Mouse (Mus musculus) adrenal gland, postnatal 14 days (tissue): ENCODE results near the gene Srpk2. TPM values are rescaled to one million over a fixed set of nuclear protein-coding genes. Genes with fewer than 3 reads are reported as not detected.
"Not testable (repeated sequence)": the region's sequence is repeated elsewhere in the genome, so short reads cannot be mapped to it uniquely, and the experiment has no call there.

ENCODE experiments used
- DNase-seq: peaks from one replicate; pipeline ENCODE4 v3.0.0; 2021; ENCODE audit warnings: mixed read lengths
- total RNA-seq: library from RNA; stranded (reverse); gene quantifications from 2 replicates; pipeline ENCODE4 v1.2.3, GENCODE M21; 2021

Gene Srpk2
- total RNA-seq, 1 experiment from 2014 or later: 43.1 TPM

DNA sequence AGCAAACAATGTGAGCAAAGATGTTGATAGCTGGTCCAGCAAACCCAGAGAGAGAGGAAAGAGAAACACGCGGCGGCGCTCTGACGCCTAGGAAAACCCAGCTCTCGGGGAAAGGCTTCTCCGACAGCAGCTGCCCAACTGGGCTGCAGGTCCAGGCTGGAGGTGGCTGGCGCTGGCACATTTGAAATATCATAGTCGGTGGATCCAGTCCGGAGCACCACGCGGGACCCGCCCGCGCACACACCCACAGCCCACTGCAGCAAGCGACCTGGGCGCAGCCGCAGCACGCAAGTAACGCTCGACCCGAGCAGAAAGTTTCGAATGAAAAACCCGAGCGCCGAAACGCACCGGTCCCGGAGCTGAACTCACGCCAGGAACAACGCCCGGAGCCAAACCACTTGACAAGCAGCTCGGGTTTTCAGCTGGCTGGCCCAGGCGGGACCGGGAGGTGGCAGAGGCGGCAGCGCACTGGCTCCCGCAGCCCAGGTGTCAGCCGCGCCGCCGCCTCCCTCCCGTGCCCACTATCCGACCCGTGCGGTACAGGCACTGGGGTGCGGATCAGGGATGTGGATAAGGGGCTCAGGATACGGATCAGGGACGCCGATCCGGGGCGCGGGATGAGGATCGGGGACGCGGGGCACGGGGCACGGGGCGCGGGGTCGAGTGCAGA is 9.5 kb downstream of the Srpk2 start:
- peak; percentile 83 for DNase-seq

DNA sequence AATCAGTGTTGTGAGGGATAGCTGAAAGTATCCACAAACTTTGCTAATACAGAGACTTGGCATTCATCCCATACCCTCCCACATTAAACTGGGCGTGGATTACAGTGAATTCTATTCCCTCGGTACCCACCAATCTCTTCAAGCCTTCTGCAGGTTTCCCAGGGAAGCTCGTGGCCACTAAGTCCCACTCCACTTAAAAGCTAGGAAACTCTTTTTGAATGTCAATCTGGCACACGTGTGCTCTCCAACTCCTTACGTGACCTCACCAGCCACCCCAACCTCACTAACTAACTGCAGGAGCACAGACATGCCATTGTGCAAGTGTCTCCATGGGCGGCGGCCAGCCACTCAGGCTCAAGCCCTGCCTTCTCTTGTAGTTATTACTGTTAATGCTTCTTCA is 12.3 kb downstream of the Srpk2 start:
- peak; percentile 62 for DNase-seq

DNA sequence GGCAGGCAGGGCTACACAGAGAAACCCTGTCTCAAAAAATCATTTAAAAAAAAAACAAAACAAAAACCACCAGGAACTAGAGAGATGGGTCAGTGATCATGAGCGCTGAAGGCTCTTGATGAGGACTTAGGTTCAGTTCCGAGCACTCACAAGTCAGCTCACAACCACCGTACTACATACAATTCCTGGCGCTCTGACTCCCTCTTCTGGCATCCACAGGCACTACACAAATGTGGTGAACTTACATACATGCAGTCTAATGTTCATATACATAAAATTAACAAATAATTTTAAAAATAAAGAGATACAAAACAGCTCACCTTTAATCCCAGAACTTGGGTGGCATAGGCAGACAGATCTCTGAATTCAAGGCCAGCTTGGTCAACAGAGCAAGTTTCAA is 13.5 kb downstream of the Srpk2 start:
- DNase-seq: no peak

DNA sequence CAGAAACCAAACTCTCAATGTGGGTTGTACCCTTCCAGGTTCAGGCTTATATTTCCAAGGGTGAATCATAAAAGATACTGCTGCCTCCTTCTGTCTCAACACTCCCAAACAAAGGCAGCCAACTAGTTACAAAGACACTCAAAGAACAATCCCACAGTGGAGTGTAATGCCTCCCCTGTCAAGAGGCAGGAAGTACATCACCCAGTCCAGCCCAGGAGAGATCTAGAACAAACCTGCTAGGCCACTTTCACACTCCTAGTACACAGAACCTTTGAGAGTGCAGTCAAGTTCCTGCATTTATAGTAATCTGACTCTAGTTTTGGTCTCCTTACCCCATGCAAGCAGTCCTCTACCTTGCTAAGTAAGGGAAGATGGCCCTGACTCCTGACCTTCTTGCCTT is 18.5 kb downstream of the Srpk2 start:
- no peak for DNase-seq

DNA sequence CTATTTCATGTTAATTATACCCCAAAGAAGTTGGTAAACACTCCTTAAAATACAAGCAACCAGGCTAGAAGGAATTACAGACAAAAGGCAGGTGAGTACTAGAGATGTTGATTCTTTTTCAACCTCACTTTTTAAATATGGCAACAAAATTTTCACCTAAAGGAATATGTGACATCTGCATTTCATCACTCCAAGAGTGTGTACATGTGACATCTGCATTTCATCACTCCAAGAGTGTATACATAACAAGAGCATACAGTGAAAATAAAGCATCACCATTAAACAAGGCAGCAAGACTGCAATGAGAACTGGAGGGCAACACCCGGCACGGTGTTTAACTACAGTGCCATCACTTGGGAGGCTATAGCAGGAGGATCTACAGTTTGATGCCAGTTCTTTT is 23.2 kb downstream of the Srpk2 start:
- DNase-seq: no peak

DNA sequence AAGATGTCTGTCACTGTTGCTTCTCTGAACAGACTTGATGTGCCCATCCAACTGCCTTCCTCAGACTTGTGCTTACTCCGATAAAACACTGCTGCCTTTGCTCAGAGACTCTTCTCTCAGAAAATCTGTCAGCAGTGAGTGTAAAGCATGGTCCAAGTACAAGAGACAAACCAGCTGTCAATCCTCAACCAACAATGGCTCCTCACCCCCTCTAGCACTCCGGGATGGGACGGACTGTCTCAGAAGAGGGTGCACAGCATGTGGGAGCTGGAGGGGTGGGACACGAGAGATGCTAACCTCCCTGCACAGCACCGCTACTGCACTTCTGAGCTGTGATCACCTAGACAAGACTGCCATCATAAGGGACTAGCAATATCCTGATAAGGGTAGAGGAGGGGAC is 26.4 kb downstream of the Srpk2 start:
- DNase-seq: no peak

DNA sequence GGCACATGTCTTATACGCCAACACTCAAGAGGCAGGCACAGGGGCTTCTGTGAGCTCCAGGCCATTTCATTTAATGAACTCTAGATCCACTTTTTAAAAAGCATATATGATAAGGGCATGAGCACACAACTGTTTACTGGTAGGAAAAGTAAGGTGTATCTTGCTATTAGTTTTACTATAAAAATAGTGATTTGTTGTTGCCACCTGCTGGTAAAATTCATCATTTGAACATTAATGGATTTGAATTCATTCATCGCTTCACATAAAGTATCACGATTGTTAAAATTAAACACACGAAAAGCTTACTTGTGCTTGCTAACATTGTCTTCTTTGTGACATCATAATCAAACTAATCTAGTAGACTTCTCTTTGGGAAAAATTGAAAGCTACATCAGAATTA is 27.8 kb downstream of the Srpk2 start:
- DNase-seq: no peak

DNA sequence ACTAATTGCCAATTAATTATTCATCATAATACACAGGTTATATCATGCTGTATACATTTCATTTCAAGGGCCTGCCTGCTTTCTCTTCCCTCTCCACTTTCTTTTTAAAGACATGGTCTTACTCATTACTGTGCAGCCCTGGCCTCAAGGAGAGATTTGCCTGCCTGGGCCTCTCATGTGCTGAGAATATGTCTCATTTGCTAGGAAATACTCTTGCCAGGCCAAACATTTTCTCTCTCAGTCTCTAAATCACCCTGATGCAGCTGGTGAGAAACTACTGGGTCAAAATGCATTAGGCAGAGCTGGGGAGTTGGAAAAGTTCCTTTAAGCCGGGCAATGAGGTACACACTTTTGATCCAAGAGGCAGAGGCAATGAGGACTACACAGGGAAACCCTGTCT is 29.4 kb downstream of the Srpk2 start:
- DNase-seq: no peak

DNA sequence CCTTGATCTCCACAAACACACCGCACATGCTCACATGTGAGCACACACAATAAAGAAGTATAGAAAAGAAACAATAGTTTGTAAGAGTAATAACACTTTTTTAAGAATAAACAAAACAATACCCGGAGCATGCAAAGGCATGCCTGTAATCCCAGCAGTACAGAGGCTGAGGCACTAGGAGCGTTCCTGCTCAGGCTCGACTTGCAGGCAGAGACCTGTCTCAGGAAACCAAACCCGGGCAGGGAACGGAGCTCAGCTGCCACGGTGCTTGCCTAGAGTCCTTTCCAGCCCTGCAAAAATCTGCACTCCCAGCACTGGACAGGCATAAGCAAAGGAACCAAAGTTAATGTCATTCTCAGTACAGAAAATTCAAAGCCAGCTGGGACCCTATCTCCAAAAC is 32.1 kb downstream of the Srpk2 start:
- no peak for DNase-seq

DNA sequence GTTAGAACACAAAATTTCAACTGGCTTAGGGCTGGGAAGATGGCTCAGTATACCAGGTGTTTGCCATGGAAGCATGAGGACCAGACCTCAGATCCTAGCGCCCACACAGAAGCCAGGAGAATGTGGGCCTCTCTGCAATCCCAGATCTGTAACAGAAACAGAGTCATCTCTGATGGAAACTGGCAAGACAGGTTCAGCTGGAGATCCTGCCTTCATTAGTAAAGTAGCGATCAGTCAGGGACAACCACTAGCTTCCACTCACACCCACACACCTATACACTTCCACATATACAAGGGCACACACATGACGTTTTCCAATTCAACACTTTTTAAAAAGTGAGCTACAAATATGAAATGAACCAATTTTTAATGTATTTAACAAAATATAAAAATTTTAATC is 32.6 kb downstream of the Srpk2 start:
- no peak for DNase-seq

DNA sequence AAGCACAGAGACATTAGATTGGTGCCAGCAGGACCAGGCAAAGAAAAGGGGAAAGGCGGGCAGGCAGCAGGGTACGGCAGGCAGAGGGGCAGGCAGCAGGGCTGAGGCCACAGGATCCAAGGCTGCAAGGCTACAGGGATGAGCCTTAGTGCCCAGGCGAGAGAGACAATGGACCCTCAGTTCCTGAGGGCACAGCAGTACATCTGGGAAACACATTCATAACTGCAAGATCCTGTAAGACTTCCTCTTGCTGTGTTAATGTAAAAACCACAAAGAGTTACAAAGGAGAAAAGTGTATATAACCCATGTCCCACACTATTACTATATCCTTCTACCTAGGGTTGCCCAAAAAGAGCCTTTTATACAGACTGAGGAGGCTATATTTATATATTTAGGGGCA is 33.9 kb downstream of the Srpk2 start:
- no peak for DNase-seq

DNA sequence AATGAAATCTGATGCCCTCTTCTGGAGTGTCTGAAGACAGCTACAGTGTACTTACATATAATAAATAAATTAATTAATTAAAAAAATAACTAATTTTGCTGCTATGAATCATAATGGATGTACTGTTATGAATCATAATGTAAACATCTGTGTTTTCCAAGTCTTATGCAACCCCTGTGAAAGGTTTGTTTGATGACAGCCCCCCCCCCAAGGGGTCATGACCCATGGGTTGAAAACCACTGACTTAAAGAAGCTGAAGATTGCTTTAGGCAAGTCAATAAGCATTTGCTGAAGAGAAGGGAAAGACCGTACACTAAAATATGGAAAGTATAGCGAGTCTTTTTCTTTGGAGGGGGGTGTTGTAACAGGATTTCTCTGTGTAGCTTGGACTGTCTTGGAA is 35.2 kb downstream of the Srpk2 start:
- no peak for DNase-seq

DNA sequence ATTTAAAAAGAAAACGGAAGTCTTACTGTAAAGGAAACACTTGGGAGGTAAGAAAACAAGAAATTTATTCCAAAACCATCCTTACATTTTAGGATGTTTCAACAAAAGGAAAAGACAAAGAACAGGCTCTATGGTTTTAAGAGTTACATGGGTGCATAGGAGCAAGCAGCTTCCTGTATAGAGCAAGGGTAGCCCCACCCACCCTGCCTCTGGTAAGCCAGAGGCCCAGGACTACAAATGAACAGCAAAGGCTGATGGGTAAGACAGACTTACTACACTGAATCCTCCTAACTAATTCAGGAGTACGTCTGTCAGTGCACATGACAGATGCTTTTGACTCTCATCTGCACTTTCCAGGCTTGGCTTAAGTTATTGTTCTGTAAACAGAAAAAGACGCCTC is 38.7 kb downstream of the Srpk2 start:
- no peak for DNase-seq

DNA sequence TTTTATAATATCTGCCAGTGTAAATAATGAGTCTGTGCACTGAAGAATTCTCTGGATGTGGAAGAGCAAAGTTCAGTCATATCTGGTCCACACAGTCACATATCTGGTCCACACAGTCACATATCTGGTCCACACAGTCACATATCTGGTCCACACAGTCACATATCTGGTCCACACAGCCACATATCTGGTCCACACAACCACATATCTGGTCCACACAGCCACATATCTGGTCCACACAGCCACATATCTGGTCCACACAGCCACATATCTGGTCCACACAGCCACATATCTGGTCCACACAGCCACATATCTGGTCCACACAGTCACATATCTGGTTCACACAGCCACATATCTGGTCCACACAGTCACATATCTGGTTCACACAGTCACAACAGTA is 45.2 kb downstream of the Srpk2 start:
- DNase-seq: not testable (repeated sequence)

DNA sequence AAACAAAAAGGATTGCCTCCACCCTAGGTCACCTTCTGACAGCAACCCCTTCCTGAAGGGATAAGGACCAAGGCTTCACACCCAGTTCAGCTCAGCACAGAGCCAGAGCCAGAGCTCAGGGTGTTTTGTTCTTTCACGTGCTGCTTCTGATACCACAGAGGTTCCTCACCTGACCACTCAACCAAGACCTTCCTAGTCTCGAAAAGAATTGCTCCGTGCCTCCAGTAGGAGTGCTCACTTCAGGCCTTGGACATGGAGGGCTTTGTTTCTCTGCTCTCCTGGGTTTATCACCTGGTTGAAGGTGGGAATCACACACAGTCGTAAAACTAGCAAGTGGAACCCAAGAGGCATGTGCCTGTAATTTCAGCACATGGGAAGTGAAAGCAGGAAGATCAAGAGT is 46.4 kb downstream of the Srpk2 start:
- DNase-seq: no peak

DNA sequence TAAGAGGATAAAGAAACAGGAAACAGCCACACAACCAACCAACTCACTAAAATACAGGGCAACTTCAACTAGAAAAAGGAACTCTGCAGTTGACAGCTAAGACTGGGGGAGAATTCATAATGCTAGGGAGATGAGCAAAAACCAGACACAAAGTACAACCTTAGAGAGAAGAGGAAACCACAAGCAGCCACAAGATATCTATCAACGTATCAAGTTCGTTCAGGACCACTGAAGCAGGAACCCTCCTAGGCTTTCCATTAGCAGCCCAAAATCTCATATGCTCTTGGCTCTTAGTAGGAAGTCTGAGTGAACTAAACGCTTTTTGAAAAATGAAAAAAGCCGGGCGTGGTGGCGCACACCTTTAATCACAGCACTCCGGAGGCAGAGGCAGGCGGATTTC is 47.1 kb downstream of the Srpk2 start:
- no peak for DNase-seq

DNA sequence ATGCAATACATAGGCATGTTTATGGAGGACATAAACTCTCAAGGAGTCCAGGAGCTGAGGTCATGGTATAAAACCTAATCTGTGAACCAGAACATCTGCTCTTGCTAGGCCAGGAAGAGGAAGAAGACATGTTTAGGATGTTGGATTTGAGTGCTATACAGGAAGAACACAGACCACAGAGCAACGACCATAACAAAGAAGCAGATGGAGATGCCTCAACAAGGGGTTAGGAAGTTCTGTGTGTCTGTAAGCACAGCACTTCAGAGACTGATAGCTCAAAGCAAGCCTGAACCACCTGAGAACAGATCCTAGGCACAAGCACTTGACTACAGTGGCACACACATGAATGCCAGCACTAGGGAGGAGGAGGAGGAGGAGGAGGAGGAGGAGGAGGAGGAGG is 52.9 kb downstream of the Srpk2 start:
- DNase-seq: no peak

DNA sequence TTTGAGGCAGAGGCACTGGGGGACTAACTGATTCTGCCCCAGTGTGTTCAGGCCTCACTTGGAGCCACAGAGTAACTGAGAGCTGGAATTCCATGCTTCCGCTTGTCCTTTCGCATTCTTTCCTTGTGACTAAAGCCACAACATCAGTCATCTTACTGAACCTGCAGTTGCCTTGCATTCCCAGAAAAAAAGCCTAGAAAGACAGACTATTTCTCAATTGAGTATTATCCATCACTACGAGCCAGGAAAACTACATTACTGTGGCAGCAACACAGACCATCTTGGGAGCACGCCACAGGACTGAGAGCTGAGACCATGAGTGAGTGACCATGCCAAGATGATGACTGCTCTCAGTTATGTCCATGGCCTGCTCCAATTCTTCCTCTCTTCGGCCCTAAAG is 57.2 kb downstream of the Srpk2 start:
- DNase-seq: peak; percentile 18

DNA sequence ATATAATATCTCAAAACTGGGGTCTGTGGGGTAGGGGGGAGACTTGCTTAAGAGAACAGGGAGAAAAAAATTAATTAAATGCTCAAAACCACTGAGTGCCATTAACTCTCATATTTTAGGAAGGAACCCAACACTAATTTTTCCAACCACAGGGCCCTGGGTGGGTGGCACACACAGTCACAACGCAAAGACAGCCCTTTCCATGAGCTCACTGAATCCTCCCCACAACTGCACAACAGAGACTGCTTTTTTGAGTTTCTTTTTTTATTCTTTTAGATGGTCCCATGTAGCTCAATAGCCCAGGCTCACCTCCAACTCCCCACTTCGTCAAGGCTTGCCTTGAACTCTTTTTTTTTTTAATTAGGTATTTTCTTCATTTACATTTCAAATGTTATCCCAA is 58.2 kb downstream of the Srpk2 start:
- no peak for DNase-seq

DNA sequence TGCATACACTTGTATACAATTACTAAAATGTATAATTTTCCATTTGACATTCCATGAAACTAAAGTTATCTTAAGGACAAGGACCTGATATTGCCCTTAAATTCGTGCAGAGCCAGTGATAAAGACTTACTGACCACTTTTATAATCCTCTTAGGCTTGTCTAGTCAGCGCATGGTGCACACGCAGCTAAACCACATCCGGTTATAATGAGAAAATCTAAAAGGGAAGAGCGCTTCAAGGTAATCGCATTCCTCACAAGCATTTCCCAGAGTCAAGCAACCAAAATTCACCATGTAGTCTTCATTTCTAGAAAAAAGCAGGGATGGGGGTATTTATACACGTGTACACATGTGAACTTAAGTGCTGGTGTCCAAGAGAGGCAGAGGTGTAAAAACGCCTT is 63.8 kb downstream of the Srpk2 start:
- no peak for DNase-seq

DNA sequence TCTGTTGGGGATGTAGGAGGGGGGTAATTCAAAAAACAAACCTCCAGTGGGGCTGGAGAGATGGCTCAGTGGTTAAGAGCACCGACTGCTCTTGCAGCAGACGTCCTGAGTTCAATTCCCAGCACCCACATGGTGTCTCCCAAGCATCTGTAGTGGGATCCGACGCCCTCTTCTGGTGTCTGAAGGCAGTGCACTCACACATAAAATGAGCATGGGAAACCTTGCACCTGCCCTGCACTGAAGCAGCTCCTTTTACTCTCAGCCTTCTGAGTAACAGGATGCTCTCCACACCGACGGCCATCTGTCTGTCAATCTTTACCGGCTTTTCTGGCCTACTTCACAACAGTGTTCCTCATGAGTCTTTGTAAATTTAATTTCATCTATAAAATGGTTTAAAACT is 65.8 kb downstream of the Srpk2 start:
- DNase-seq: no peak

DNA sequence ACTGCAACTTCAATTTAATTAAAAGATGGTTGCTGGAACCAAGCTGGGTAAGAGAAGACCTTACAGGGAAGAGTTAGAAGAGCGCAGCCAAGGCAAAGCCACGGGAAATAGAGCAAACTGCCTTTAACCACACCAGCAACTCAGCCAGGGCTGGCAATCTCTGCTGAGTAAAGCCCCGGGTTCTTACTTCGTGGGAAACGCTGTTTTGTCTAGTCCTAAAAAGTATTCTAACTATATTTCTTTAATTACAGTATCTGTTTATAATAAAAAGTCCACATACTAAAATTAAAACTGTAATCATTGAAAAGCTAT is 67.4 kb downstream of the Srpk2 start:
- DNase-seq: peak; percentile 49

DNA sequence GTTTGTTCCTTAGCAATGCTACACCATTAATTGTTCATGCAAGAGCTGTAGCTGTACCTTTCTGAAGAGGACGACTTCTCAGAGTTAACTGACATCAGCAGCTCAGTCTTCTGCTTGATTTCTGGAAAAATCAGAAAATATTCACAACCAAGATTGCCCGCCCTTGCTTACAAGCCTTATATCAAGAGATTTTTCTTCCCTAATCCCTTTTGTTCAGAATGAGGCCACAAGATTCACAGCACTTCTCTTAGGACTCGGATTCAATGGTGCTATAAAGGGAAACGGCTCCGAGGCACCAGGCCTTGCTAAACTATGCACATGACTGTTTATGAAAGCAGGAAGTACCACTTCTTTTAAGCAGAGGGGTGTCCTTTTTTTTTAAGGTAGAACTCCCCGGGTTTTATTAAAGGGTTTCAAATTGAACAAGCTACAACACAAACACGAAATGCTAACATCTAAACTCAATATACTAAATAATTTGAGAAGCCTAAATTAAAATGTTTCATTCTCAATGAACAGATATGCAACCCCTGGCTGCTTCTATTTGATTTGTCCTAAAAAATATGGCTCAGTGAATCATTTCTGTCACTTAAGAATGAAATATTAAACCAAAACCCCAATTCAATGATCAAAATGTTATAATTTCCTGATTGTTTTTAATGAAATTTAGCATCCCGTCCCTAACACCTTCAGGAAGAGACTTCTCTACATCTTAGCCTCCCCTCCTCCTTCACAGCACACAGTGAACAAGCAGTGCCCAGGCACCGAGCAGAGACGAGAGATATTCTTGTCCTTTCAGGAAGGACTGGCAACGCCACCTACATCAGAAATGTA is 67.9 kb downstream of the Srpk2 start:
- DNase-seq: peak; percentile 53

DNA sequence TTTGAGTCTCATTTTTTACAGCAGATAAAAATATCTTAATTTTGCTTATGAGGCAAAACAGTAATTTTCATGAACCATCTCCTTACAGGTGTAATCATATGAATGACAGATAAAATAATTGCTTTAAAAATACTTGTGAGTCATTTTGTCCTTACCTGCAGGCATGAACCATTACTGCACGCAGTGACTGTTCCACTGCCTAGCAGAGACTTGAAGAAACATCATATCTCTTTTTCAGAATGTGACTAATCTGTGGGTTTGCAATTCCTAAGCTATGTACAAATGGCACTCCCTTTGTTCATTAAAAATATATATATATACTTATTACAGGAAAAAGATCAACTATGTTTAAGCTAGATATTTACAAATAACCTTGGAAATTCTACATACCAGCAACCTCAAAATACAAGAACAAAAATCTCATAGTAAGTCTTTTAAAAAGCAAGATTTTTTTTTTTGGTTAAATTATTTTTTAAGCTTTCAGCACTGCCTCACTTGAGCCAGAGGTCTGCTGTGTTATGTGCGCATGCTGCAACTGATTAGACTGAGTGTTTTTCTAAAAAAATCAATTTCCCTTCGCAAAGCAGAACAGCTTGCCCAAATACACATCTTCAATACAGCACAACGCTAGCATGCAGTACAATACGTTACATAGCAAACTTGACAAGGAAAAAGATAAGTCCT is 68.7 kb downstream of the Srpk2 start:
- no peak for DNase-seq
